Mouse (Mus musculus) liver, embryonic 12.5 days (tissue): ENCODE measurements around the gene Ror1. TPM values are rescaled to one million over a fixed set of nuclear protein-coding genes. Genes with fewer than 3 reads are reported as not detected.
A peak's percentile ranks its signal among the peaks of the same experiment; 100 is the strongest.

ENCODE experiments used
- ATAC-seq: fragments of 200-750 bp; cut with Nextera tagmentation; 2 replicates; pipeline ENCODE4 v1.8.0; 2017; ENCODE audit warnings: moderate number of reproducible peaks, mild to moderate bottlenecking, moderate library complexity
- H3K27ac ChIP-seq: fragments of 300-500 bp; sonication (generic); 2 replicates; pipeline ENCODE4 v1.5.1; 2016; ENCODE audit warnings: mild to moderate bottlenecking
- H3K27me3 ChIP-seq: fragments of 300-500 bp; sonication (generic); replicated peaks from 2 replicates; pipeline ENCODE4 v1.6.1; 2016; ENCODE audit warnings: mild to moderate bottlenecking, moderate library complexity
- H3K36me3 ChIP-seq: fragments of 300-500 bp; sonication (generic); 2 replicates; pipeline ENCODE4 v1.6.1; 2016; ENCODE audit warnings: mild to moderate bottlenecking, moderate library complexity
- H3K4me1 ChIP-seq: fragments of 300-500 bp; sonication (generic); 2 replicates; pipeline ENCODE4 v1.6.1; 2016
- H3K4me2 ChIP-seq: fragments of 300-500 bp; sonication (generic); 2 replicates; pipeline ENCODE4 v1.6.1; 2016; ENCODE audit warnings: mild to moderate bottlenecking, moderate library complexity
- H3K4me3 ChIP-seq: fragments of 300-500 bp; sonication (generic); 2 replicates; pipeline ENCODE4 v1.5.1; 2016; ENCODE audit warnings: mild to moderate bottlenecking, moderate library complexity
- H3K9ac ChIP-seq: fragments of 300-500 bp; sonication (generic); 2 replicates; pipeline ENCODE4 v1.6.1; 2016; ENCODE audit warnings: mild to moderate bottlenecking, moderate library complexity
- H3K9me3 ChIP-seq: fragments of 300-500 bp; sonication (generic); replicated peaks from 2 replicates; pipeline ENCODE4 v1.6.1; 2016; ENCODE audit warnings: mild to moderate bottlenecking, moderate library complexity
- WGBS: fragments of 180-500 bp; shearing (Covaris S2); methylation state at CpG from one replicate; pipeline ENCODE4 v1.1.7; 2016; ENCODE audit not compliant: insufficient replicate concordance; 5-methylcytosine and 5-hydroxymethylcytosine counted together
- polyA plus RNA-seq: library from polyadenylated mRNA; unstranded; fragments of >200 nt; fragmentation: Nextera tagmentation; extraction: Ambion mirVana; gene quantifications from 2 replicates; pipeline ENCODE4 v1.2.1, GENCODE M21; 2016

The Ror1 gene
- polyA plus RNA-seq, 1 experiment from 2014 or later = 1.4 TPM

DNA sequence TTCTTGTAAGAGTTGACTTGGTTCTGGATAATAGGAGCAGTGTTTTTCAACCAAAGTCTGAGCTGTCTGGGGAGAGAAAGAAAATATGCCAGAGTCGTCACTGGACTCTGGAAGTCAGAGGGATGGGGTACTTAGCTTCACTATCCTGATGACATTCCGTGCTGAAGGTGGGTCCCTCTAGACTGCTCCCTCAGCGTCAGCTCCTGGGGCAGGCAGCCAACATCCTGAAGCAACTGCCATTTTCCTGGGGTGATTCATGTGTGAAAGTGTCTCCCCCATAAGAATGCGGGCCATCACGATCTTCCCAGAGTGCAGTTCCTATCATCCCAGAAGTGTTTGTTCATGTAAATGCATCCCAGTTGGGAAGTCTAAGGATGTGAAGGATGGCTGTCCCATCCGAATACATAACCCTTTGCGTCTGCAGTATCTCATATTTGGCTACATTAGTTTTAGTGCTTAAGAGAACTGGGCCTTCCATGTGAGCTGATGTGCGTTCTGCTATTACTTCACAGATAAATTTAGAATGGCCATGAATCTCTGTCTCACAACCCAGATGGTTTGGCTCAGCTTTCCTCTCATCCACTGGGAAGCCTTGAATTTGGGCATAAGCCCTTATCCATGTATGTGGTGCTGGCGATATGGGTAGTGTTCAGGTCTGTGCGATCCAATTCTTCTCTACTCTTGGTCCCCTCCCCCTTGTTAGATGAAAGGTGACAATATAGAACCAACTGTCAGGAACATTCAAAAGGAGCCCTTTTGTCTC is 216.4 kb downstream of the Ror1 start:
- Histone ChIP-seq H3K4me2 (no peak overlapping the region), H3K4me3 (no peak overlapping the region), H3K27ac (no peak overlapping the region), H3K9me3 (no peaks in the 10 kb centered on the region), H3K9ac (no peak overlapping the region), H3K36me3 (no peaks in the 10 kb centered on the region), H3K4me1 (no peaks in the 10 kb centered on the region), H3K27me3 (no peaks in the 10 kb centered on the region)
- WGBS = 59% methylated on average over 10 of the region's 10 CpGs
- ATAC-seq = no peak

GRCm38 (mm10) chr4:100315066-100315465 is 219.5 kb downstream of the Ror1 start:
- H3K9me3 ChIP-seq = no peaks in the 10 kb centered on the region
- H3K9ac ChIP-seq = no peak overlapping the region
- H3K4me1 ChIP-seq = no peaks in the 10 kb centered on the region
- H3K4me2 ChIP-seq = no peak overlapping the region
- no peaks in the 10 kb centered on the region for H3K36me3 ChIP-seq
- ATAC-seq = no peak
- WGBS = 41% methylated on average over 1 of the region's 1 CpGs
- H3K27me3 ChIP-seq = no peaks in the 10 kb centered on the region
- no peak overlapping the region for H3K27ac ChIP-seq
- H3K4me3 ChIP-seq = no peak overlapping the region

DNA sequence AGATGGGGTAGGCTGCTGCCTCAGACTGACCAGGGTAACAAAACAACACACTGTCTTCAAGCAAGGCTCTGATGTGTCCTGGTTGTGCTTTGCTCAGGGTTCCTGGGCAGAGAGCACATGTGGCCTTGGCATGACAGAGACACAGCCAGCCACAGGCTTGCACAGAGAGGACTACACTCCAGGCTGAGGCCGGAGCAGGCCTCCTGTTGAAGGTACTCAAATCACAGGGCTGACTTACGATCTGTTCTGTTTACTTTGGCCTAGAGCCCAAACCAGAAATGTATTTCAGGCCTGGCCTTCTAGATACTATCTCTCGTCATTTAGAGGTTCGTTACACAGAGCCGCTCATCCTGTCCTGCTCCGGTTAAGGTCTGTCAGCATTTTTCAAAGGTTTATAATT is 226.2 kb downstream of the Ror1 start:
- Histone ChIP-seq H3K27ac (no peak overlapping the region), H3K4me1 (peaks cover 3% of the 10 kb centered on the region; the same call in 1 of the 2 replicates), H3K9ac (no peak overlapping the region), H3K27me3 (no peaks in the 10 kb centered on the region), H3K4me2 (no peak overlapping the region), H3K4me3 (no peak overlapping the region), H3K36me3 (no peaks in the 10 kb centered on the region), H3K9me3 (no peaks in the 10 kb centered on the region)
- ATAC-seq = peak; percentile 51
- WGBS = 45% methylated on average over 6 of the region's 6 CpGs

DNA sequence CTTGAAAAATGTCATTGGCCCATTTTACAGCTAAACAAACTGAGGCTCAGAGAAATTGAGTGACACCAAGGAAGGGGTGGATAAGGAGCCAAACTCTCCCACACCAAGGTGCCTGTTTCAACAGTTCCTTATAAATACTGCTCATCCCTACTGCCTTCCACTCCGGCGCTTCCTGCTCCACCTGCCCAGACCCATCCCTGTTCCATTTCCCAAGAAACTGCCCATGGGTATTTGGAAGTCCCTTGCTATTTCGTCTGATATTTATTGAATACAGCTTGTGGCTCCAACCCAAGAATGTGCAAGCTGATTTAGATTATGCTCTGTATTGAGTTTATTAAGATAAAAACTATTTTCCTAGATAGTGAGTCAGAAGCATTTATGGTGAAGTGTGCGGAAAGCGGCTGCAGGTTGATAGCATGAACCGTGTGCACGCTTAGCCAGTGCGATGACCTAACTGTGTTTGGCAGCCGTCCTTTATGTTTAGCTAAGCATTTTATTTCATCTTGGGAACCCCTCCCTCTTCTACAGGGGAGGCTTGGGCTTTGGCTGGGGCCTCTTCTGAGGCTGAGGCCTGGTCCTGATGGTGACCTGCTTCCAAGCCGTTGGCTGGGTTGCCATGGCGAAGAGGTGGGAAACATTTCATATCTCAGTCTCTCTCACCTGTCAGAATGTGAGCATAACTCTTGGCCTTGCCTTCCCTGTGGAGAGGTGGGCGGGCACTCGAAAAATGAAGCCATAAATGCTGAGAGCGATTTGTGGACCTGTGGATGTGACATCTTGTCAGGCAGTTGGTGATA is 229.3 kb downstream of the Ror1 start:
- 71% methylated on average over 14 of the region's 14 CpGs for WGBS
- no peaks in the 10 kb centered on the region for H3K27me3 ChIP-seq
- H3K4me3 ChIP-seq = no peak overlapping the region
- H3K36me3 ChIP-seq = no peaks in the 10 kb centered on the region
- H3K4me1 ChIP-seq = peaks cover 3% of the 10 kb centered on the region; the same call in 1 of the 2 replicates
- no peaks in the 10 kb centered on the region for H3K9me3 ChIP-seq
- no peak overlapping the region for H3K9ac ChIP-seq
- no peak for ATAC-seq
- H3K27ac ChIP-seq = no peak overlapping the region
- H3K4me2 ChIP-seq = no peak overlapping the region

- no peaks in the 10 kb centered on the region for H3K27me3 ChIP-seq
These were observed 232.9 kb downstream of the Ror1 start for GRCm38 (mm10) chr4:100328361-100328970.

DNA sequence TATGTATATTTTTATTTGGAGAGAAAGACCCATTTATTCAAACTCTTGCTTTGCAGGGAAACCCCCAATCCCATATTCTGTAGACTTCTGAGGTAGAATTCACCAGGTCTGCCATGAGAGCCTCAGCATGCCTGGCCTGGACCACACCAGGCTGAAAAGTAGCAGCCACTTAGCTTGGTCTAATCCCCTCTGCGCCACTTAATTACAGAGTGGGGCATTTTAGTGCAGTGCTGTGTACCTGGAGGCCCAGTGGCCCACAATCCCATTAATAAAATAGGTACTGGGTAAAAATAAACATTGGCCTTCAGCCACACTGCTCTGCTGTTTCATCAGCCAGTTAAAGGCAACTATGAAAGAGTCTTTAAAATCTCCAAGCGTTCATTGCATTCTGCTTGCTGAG is 239.6 kb downstream of the Ror1 start:
- H3K4me1 ChIP-seq = no peaks in the 10 kb centered on the region
- WGBS = 63% methylated on average over 2 of the region's 2 CpGs
- H3K36me3 ChIP-seq = no peaks in the 10 kb centered on the region
- no peak overlapping the region for H3K9ac ChIP-seq
- no peaks in the 10 kb centered on the region for H3K27me3 ChIP-seq
- ATAC-seq = no peak
- no peaks in the 10 kb centered on the region for H3K9me3 ChIP-seq
- H3K27ac ChIP-seq = no peak overlapping the region
- no peak overlapping the region for H3K4me2 ChIP-seq
- no peak overlapping the region for H3K4me3 ChIP-seq

More at GRCm38 (mm10) chr4:100328361-100328970, 232.9 kb downstream of the Ror1 start:
- ATAC-seq = no peak
- no peaks in the 10 kb centered on the region for H3K36me3 ChIP-seq
- no peak overlapping the region for H3K9ac ChIP-seq
- H3K27ac ChIP-seq = no peak overlapping the region
- no peaks in the 10 kb centered on the region for H3K9me3 ChIP-seq
- no peak overlapping the region for H3K4me3 ChIP-seq
- no peak overlapping the region for H3K4me2 ChIP-seq
- 40% methylated on average over 4 of the region's 4 CpGs for WGBS
- no peaks in the 10 kb centered on the region for H3K4me1 ChIP-seq

DNA sequence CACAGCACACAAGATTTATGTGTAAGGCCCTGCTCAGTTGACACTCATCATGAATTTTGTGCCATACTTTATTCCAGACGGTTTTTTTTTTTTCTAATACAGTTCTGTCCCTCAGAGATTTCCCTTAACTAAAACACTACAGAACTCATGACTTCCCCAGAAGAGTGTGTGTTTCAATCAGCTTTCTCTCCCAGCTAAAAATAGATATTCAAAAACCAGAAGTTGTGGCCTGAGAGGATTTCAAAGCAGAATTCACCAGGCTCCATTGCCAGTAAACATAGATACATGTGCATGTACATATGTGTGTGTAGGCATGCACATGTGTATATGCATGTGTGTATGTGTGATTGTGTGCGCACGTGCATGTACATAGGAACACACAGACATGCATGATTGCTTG is 252.2 kb downstream of the Ror1 start:
- H3K36me3 ChIP-seq = no peaks in the 10 kb centered on the region
- WGBS = 45% methylated on average over 3 of the region's 3 CpGs
- no peak overlapping the region for H3K4me2 ChIP-seq

DNA sequence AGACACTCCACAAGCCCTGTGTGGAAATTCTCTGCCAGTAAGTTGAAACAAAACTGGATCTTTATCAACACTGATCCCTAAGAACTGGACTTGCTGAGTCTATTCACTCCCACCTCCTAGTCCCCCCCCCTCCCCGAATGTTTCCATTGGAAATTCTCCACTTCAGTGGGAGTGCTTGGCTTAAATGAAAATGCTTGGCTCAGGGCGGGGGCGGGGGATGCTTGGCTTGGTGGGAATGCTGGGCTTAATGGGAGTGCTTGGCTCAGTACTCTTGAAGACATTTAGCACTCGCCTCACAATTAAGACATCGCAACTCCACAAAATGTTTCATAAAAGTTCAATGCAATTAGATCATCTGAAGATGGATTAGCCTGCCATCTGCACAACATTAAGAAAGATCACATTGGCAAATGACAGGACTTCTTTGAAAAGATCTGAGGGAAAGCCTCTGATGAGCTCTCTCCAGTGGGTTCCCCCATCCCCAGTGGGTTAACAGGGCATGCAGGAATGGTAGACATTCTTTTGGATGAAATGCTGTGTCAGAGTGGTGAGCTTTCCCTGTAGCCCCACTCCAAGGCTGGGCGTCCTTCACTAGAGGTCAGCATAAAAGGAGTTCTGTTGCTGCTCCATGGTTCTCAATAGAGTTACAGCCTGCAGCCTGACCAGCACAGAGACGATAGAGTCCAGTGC is 254.7 kb downstream of the Ror1 start:
- 67% methylated on average over 7 of the region's 7 CpGs for WGBS
- Histone ChIP-seq H3K36me3 (no peaks in the 10 kb centered on the region), H3K4me3 (no peak overlapping the region), H3K27me3 (no peaks in the 10 kb centered on the region), H3K9me3 (no peaks in the 10 kb centered on the region), H3K9ac (no peak overlapping the region), H3K27ac (no peak overlapping the region), H3K4me1 (no peaks in the 10 kb centered on the region), H3K4me2 (no peak overlapping the region)
- no peak for ATAC-seq

More for the DNA sequence above, 252.2 kb downstream of the Ror1 start:
- no peaks in the 10 kb centered on the region for H3K27me3 ChIP-seq
- H3K9me3 ChIP-seq = no peaks in the 10 kb centered on the region
- no peak for ATAC-seq
- no peaks in the 10 kb centered on the region for H3K4me1 ChIP-seq
- H3K4me3 ChIP-seq = no peak overlapping the region
- H3K9ac ChIP-seq = no peak overlapping the region
- H3K27ac ChIP-seq = no peak overlapping the region

DNA sequence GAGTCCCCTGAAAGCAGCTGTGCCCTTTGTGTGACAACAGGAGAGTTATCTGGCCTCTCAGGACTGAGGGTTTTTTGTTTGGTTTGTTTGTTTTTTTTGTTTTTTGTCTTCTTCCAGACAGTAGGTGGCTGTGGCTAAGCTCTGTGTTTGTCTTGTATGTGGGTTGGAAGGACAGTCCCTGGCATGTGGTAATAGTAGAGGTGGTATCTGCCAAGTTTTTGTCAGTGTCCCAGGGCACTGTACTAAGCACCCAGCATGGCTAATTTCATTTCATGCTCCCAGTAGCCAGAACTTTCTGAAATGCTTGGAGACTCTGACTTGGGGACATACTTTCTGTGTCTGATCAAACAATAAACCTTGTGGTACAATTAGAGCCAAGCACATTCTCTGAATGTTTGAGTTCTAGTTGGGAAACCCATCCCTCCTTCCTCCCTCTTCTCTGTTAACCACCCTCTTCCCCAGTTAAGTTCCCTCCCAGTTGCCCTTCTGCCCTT is 256.3 kb downstream of the Ror1 start:
- H3K9ac ChIP-seq = no peak overlapping the region
- H3K4me1 ChIP-seq = no peaks in the 10 kb centered on the region
- no peak overlapping the region for H3K4me2 ChIP-seq
- no peak for ATAC-seq
- no peaks in the 10 kb centered on the region for H3K9me3 ChIP-seq
- no peaks in the 10 kb centered on the region for H3K27me3 ChIP-seq
- H3K36me3 ChIP-seq = no peaks in the 10 kb centered on the region
- no peak overlapping the region for H3K27ac ChIP-seq
- no peak overlapping the region for H3K4me3 ChIP-seq

DNA sequence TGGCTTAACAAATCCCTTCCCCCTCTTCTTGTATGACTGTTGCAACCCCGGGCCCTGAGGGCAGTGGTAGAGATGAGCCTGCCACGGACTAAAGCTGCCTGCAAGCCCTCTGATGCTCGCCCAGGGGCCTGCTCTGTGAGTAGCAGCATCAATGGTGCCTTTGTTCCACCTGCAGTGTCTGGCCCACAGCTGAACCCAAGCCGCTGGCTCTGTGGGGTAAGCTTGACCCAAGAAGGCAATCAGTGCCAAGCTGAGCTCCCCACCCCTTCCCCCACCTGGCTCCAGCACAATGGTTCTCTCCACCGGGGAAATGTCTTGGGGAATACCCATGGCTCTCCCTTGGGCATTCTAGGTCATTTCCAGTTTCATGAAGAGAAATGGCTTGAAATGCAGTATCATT is 260.0 kb downstream of the Ror1 start:
- no peak for ATAC-seq
- Histone ChIP-seq H3K9ac (no peak overlapping the region), H3K27me3 (no peaks in the 10 kb centered on the region), H3K9me3 (no peaks in the 10 kb centered on the region), H3K36me3 (no peaks in the 10 kb centered on the region), H3K4me1 (no peaks in the 10 kb centered on the region), H3K27ac (no peak overlapping the region), H3K4me2 (no peak overlapping the region), H3K4me3 (no peak overlapping the region)
- 58% methylated on average over 5 of the region's 5 CpGs for WGBS

- Histone ChIP-seq H3K27me3 (no peaks in the 10 kb centered on the region), H3K36me3 (no peaks in the 10 kb centered on the region), H3K4me2 (no peak overlapping the region), H3K4me3 (no peak overlapping the region), H3K27ac (no peak overlapping the region), H3K9ac (no peak overlapping the region), H3K4me1 (no peaks in the 10 kb centered on the region), H3K9me3 (no peaks in the 10 kb centered on the region)
- no peak for ATAC-seq
- 52% methylated on average over 4 of the region's 4 CpGs for WGBS
These were observed 262.4 kb downstream of the Ror1 start for GRCm38 (mm10) chr4:100357881-100358589.
